Mouse (Mus musculus) stomach, embryonic 16.5 days (tissue): ENCODE measurements at regions not wholly inside any gene's neighbourhood (a gene's known extent, or its start where the extent isn't known, plus 50 kb on each side); places are given as distances from the start of the nearest gene placed in this dataset.

Experiments
- ATAC-seq: fragments of 200-750 bp; cut with Nextera tagmentation; 2 replicates; pipeline ENCODE4 v1.8.0; 2017; ENCODE audit warnings: moderate number of reproducible peaks, moderate TSS enrichment; ENCODE audit not compliant: insufficient read depth, low FRiP score
- H3K27ac ChIP-seq: fragments of 300-500 bp; sonication (generic); 2 replicates; pipeline ENCODE4 v1.5.1; 2014; ENCODE audit warnings: low read length
- H3K27me3 ChIP-seq: fragments of 300-500 bp; sonication (generic); 2 replicates; pipeline ENCODE4 v1.6.1; 2014; ENCODE audit warnings: low read length, control low read depth, mixed read lengths; ENCODE audit not compliant: control insufficient read depth, insufficient read depth
- H3K36me3 ChIP-seq: fragments of 300-500 bp; sonication (generic); 2 replicates; pipeline ENCODE4 v1.6.1; 2014; ENCODE audit warnings: low read length; ENCODE audit not compliant: control insufficient read depth, insufficient read depth
- H3K4me1 ChIP-seq: fragments of 300-500 bp; sonication (generic); 2 replicates; pipeline ENCODE4 v1.6.1; 2014; ENCODE audit warnings: low read length, control low read depth, mixed read lengths; ENCODE audit not compliant: control insufficient read depth, insufficient read depth
- H3K4me2 ChIP-seq: fragments of 300-500 bp; sonication (generic); 2 replicates; pipeline ENCODE4 v1.6.1; 2014; ENCODE audit warnings: low read depth, low read length, mixed read lengths
- H3K4me3 ChIP-seq: fragments of 300-500 bp; sonication (generic); replicated peaks from 2 replicates; pipeline ENCODE4 v1.5.1; 2014; ENCODE audit warnings: mild to moderate bottlenecking, low read length
- H3K9ac ChIP-seq: fragments of 300-500 bp; sonication (generic); 2 replicates; pipeline ENCODE4 v1.6.1; 2014; ENCODE audit warnings: low read length
- H3K9me3 ChIP-seq: fragments of 300-500 bp; sonication (generic); replicated peaks from 2 replicates; pipeline ENCODE4 v1.6.1; 2016; ENCODE audit warnings: low read length, control low read depth; ENCODE audit not compliant: control insufficient read depth
- WGBS: fragments of 180-500 bp; shearing (Covaris S2); extraction: QIAGEN DNeasy Blood & Tissue Kit; methylation state at CpG from one replicate; pipeline ENCODE4 v1.1.7; 2014; 5-methylcytosine and 5-hydroxymethylcytosine counted together

DNA sequence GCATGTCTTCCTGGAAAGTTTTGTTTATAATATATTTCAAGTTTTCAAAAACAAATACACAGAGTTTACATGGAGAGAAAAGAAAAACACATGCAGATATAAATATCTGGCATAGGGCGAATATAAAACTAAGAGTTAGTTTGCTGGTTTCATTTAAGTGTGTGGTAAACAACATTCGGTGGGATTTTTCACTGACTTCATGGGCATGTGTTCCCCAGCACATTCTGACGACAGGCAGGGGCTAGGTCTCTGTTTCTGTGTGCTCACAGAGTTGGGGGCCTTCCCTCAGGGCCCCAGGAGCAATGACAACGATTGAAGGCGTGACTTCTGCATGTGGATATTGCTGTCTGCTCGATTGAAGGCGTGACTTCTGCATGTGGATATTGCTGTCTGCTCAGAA lies 193.3 kb upstream of the Npvf start:
- no peaks in the 10 kb centered on the region for H3K4me1 ChIP-seq
- no peak overlapping the region for H3K4me3 ChIP-seq
- H3K27ac ChIP-seq, result no peak overlapping the region
- 71% methylated on average over 7 of the region's 7 CpGs for WGBS
- no peaks in the 10 kb centered on the region for H3K9me3 ChIP-seq
- H3K36me3 ChIP-seq, result no peaks in the 10 kb centered on the region
- ATAC-seq, result no peak
- no peaks in the 10 kb centered on the region for H3K27me3 ChIP-seq
- no peak overlapping the region for H3K9ac ChIP-seq
- no peak overlapping the region for H3K4me2 ChIP-seq

DNA sequence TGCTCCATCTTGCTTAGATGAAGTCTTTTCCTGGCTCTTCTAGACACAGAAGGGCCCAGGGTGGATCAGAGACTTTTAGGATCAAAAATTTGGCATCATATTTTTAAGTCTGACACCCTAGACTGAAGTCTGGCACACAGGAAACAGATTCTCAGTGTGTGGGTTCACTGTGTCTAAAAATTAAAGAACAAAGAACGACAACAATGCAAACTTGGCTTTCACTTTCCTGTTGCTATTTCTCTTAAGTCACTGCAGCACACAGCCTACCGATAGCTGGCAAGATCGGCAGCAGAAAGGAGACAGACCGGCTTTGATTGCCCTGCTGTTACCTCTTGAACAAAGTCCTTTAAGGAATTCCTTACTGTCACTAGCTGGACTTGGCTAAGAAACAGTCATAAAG lies 204.9 kb upstream of the Npvf start:
- WGBS, result 82% methylated on average over 4 of the region's 4 CpGs
- Histone ChIP-seq H3K9me3 (no peaks in the 10 kb centered on the region), H3K27ac (no peak overlapping the region), H3K36me3 (no peaks in the 10 kb centered on the region), H3K9ac (no peak overlapping the region), H3K4me1 (no peaks in the 10 kb centered on the region), H3K4me2 (no peak overlapping the region), H3K4me3 (no peak overlapping the region), H3K27me3 (no peaks in the 10 kb centered on the region)
- ATAC-seq, result no peak

DNA sequence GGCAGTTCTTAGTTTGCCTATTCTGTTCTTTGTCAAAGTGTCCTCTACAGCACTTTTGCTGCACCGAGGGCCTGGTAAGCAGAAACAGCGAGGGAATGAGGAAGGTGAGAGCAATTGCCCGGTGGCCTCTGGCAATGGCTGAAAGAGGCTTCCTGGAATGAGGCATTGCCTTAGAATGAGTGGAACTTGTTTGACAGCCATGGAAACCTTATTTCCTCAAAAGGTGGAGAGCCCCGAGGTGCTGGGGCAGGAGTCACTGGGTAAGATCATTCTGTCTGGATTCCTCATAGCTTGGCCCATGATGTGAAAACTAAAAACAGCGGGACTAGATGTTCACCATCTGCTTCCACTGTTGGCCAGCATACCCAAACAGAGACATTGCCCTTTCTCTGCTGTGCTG lies 223.8 kb upstream of the Npvf start:
- no peaks in the 10 kb centered on the region for H3K36me3 ChIP-seq
- 66% methylated on average over 5 of the region's 5 CpGs for WGBS
- ATAC-seq, result no peak

DNA sequence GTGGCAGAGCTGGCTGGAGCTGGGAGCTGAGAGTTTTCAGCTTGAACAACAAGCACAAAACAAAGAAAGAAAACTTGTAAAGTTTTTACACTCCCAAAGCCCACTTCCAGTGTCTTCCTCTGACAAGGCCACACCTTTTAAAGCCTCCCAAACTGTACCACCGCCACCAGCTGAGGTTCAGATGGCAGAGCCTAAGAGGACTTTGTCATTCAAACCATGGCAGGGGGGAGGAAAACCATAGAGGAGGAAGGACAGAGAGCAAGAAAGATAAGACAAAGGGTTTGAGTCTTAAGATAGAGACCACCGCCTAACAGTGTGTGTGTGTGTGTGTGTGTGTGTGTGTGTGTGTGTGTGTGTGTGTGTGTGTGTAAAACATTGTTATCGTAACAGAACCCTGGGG lies 228.1 kb upstream of the Npvf start:
- Histone ChIP-seq H3K9me3 (no peaks in the 10 kb centered on the region), H3K9ac (no peak overlapping the region), H3K36me3 (no peaks in the 10 kb centered on the region), H3K4me2 (no peak overlapping the region), H3K27ac (no peak overlapping the region), H3K27me3 (no peaks in the 10 kb centered on the region), H3K4me3 (no peak overlapping the region), H3K4me1 (no peaks in the 10 kb centered on the region)
- ATAC-seq, result no peak
- 74% methylated on average over 3 of the region's 3 CpGs for WGBS

More for the DNA sequence above, 223.8 kb upstream of the Npvf start:
- Histone ChIP-seq H3K27ac (no peak overlapping the region), H3K9me3 (no peaks in the 10 kb centered on the region), H3K4me2 (no peak overlapping the region), H3K4me3 (no peak overlapping the region), H3K27me3 (no peaks in the 10 kb centered on the region), H3K4me1 (no peaks in the 10 kb centered on the region), H3K9ac (no peak overlapping the region)

DNA sequence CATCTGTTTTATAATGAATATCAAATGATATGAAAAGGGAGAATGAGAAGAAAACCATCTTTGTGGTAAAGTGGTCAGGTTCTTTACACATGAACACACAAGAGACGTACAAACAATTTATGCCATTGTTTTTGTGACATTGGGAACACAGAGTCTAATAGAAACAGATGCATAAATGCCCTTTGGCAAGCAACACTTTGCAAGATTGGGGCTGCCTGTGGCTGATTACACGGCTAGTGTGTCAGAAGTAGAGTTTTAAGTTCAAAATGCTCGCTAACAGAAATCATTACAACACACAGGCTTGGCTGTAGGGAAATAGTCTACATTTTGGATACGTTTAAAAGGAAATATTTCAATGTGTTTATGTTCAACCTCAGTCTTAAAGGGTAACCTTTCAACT lies 228.5 kb upstream of the Npvf start:
- Histone ChIP-seq H3K36me3 (no peaks in the 10 kb centered on the region), H3K4me2 (no peak overlapping the region), H3K27ac (no peak overlapping the region), H3K4me3 (no peak overlapping the region), H3K9me3 (no peaks in the 10 kb centered on the region), H3K9ac (no peak overlapping the region), H3K4me1 (no peaks in the 10 kb centered on the region), H3K27me3 (no peaks in the 10 kb centered on the region)
- WGBS, result 59% methylated on average over 4 of the region's 4 CpGs
- ATAC-seq, result no peak

DNA sequence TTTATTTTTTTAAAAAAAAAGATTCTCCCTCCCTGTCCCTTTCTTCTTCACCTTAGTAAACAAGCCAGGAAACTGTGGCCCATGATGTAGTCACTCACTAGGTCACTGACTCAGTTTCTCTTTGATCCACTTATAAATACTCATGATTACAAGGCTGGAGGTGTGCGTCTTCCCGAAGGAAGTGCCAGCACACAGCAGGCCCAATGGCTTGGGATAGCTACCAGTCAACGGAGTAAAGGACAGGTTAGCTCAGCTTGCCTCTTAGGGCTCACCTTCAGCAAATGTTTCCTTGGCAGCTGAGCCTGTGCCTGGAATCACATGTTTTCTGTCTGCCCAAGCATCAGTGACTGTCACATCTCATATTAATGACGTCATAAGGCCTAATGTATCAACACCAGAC lies 230.8 kb upstream of the Npvf start:
- Histone ChIP-seq H3K4me1 (no peaks in the 10 kb centered on the region), H3K4me2 (no peak overlapping the region), H3K4me3 (no peak overlapping the region), H3K36me3 (no peaks in the 10 kb centered on the region), H3K27ac (no peak overlapping the region), H3K9ac (no peak overlapping the region), H3K27me3 (no peaks in the 10 kb centered on the region), H3K9me3 (no peaks in the 10 kb centered on the region)
- WGBS, result 95% methylated on average over 4 of the region's 4 CpGs
- ATAC-seq, result no peak

DNA sequence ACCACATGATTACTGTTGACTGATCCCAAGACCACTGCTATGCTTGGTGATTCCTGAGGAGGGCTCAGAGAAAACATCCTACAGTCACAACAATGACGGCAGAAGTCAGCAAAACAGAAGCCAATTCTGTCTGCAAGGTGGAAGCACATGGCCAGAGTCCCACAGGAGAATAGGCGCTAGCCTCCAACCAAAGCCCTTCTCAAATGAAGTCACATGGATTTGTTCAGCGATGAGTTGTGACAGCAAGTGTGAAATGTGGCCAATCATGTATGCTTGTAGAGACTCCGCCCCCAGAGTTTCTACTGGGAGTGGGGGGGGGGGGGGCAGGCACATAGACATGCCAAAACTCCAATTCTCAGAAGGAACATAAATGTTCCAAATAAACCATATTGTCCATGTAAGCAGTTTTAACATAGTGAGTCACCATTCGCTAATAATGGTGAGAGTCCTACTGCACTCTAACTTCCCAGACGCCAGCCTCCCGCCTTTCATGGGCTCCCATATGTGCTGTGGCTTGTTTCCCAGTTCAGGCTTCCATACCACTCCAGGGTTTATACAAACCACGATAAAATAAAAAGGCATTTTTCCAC lies 231.6 kb upstream of the Npvf start:
- Histone ChIP-seq H3K4me1 (peaks cover 3% of the 10 kb centered on the region; the same call in 1 of the 2 replicates), H3K4me3 (no peak overlapping the region), H3K9ac (no peak overlapping the region), H3K27ac (no peak overlapping the region), H3K4me2 (no peak overlapping the region), H3K9me3 (no peaks in the 10 kb centered on the region), H3K36me3 (no peaks in the 10 kb centered on the region), H3K27me3 (no peaks in the 10 kb centered on the region)
- no peak for ATAC-seq
- WGBS, result 80% methylated on average over 8 of the region's 8 CpGs

DNA sequence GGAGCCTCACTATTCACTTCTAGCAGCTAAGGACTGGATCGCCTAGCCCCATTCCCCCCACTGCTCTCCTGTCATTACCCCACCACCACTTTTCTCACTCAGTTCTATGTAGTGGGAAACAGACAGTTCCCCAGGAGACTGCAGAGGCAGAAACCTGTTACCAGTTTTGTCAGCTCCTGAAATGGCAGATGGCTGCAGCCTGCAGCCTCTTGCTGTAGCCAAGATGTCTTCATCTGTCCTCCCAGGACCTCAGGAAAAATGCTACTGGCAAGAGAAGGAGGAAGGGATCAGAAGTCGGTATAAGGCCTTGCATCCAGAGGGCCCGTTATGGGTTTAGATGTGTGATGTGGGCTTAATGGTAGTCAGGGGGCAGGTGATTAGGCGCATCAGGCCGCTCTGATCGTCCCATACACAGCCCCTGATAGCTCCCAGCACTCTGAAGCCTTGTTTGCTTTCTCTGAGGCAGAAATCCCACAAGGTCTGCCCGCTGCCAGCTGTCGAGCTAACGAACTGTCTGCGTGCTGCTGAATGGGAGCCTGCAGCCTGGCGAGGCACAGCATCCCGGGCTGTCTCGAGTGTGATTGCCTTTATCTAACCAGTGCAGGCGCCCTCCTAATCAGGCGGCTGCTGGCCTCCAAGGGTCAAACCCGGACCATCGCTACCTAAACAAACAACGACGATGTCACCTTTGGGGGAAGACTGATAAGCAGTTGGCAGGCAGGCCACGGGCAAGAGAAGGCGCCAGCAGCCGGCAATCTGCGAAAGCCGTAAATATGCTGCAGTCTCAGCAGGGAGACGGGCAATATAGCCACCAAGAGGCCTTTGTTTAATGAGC lies 236.3 kb upstream of the Npvf start:
- Histone ChIP-seq H3K27ac (no peak overlapping the region), H3K4me3 (no peak overlapping the region), H3K9me3 (no peaks in the 10 kb centered on the region), H3K27me3 (no peaks in the 10 kb centered on the region), H3K36me3 (no peaks in the 10 kb centered on the region), H3K4me2 (no peak overlapping the region), H3K9ac (peak overlapping the region; percentile 8; the same call in 1 of the 2 replicates), H3K4me1 (peaks cover 3% of the 10 kb centered on the region; the same call in 1 of the 2 replicates)
- peak; percentile 50 for ATAC-seq
- 19% methylated on average over 25 of the region's 25 CpGs for WGBS

DNA sequence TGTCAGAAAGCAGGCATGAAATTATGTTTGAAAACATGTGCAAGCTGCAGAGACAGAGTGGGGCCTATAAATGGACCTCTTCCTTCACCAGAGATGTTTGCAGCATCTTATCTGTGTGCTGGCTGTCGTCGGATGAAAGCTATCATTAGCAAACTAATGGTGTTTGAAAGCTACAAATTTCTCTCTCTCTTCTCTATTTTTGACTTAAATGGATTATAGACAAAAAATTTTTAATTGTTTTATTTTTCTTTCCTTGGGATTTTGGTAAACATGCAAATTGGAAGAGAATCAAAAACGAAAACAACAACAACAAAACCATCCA lies 236.9 kb upstream of the Npvf start:
- H3K4me3 ChIP-seq, result no peak overlapping the region
- 48% methylated on average over 3 of the region's 3 CpGs for WGBS
- H3K27ac ChIP-seq, result no peak overlapping the region
- no peak overlapping the region for H3K9ac ChIP-seq
- no peak for ATAC-seq
- H3K36me3 ChIP-seq, result no peaks in the 10 kb centered on the region
- no peaks in the 10 kb centered on the region for H3K27me3 ChIP-seq
- no peak overlapping the region for H3K4me2 ChIP-seq
- no peaks in the 10 kb centered on the region for H3K9me3 ChIP-seq
- H3K4me1 ChIP-seq, result peaks cover 3% of the 10 kb centered on the region; the same call in 1 of the 2 replicates
